Mouse (Mus musculus) heart, embryonic 11.5 days (tissue): ENCODE measurements around the gene Klhl10. TPM values are rescaled to one million over a fixed set of nuclear protein-coding genes. Genes with fewer than 3 reads are reported as not detected.

ENCODE experiments used
- microRNA-seq: library from miRNA; unstranded; fragments of <30 nt; microRNA quantifications from one replicate; pipeline ENCODE4, GENCODE M21; 2016; ENCODE audit warnings: borderline number of aligned reads
- polyA plus RNA-seq: library from polyadenylated mRNA; unstranded; fragments of >200 nt; fragmentation: Nextera tagmentation; extraction: Ambion mirVana; gene quantifications from 2 replicates; pipeline ENCODE4 v1.2.1, GENCODE M21; 2014

Gene Klhl10
- polyA plus RNA-seq, 1 experiment from 2014 or later, result 0.83 TPM

Small RNA genes within 50 kb of the gene (microRNA-seq; reads per million reads assigned to microRNA genes)
- gene Gm27374 (not detected), gene Mir7116 (0.34 reads per million)

Other genes with a start within 250 kb of the Klhl10 start
- gene Krt9, start 248.7 kb upstream of the Klhl10 start, polyA plus RNA-seq, result not detected in 2 replicates
- 1.4 and 1.7 TPM in 2 replicates for gene Krt14, start 234.4 kb upstream of the Klhl10 start, polyA plus RNA-seq
- gene Krt16, start 193.0 kb upstream of the Klhl10 start, polyA plus RNA-seq, result not detected in 2 replicates
- gene Krt17, start 180.9 kb upstream of the Klhl10 start, polyA plus RNA-seq, result 0.14 and 0.82 TPM in 2 replicates
- gene Krt42, start 172.0 kb upstream of the Klhl10 start, polyA plus RNA-seq, result 0.20 TPM in 1 of 2 replicates, not detected in the other
- gene Eif1, start 122.0 kb upstream of the Klhl10 start, polyA plus RNA-seq, result 1,605 and 1,756 TPM in 2 replicates
- not detected in 2 replicates for gene Gast, start 107.5 kb upstream of the Klhl10 start, polyA plus RNA-seq
- 3.0 and 3.4 TPM in 2 replicates for gene Hap1, start 85.8 kb upstream of the Klhl10 start, polyA plus RNA-seq
- gene Jup, start 44.2 kb upstream of the Klhl10 start, polyA plus RNA-seq, result 72.2 and 80.6 TPM in 2 replicates
- 67.2 and 70.6 TPM in 2 replicates for gene P3h4, start 27.1 kb upstream of the Klhl10 start, polyA plus RNA-seq
- 89.3 and 107 TPM in 2 replicates for gene Fkbp10, start 26.2 kb upstream of the Klhl10 start, polyA plus RNA-seq
- gene Nt5c3b, start 109 bp upstream of the Klhl10 start, polyA plus RNA-seq, result 98.8 and 111 TPM in 2 replicates
- gene Klhl11, start 30.8 kb downstream of the Klhl10 start, polyA plus RNA-seq, result 8.1 and 8.9 TPM in 2 replicates
- 76.6 and 93.9 TPM in 2 replicates for gene Acly, start 86.1 kb downstream of the Klhl10 start, polyA plus RNA-seq
- gene Ttc25, start 103.7 kb downstream of the Klhl10 start, polyA plus RNA-seq, result 0.31 and 1.1 TPM in 2 replicates
- 15.7 and 19.0 TPM in 2 replicates for gene Cnp, start 133.0 kb downstream of the Klhl10 start, polyA plus RNA-seq
- 65.4 and 66.9 TPM in 2 replicates for gene Nkiras2, start 177.3 kb downstream of the Klhl10 start, polyA plus RNA-seq
- 69.4 and 85.1 TPM in 2 replicates for gene Dnajc7, start 178.3 kb downstream of the Klhl10 start, polyA plus RNA-seq